Comparison of ENCODE assay signal across 11 mouse cellular contexts in genomic region chr13:32055321-32055720, GRCm38 (mm10).
DNase-seq lines count a peak whose midpoint lies in the region; ATAC-seq and TF ChIP-seq lines count a peak whose summit lies in the region.
"Had no signal": no experiment of that assay in that cellular context is flagged by ENCODE, and none has a peak within 500 bp of the region (broad histone marks: within the 10 kb centered on the region; RNA-seq: fewer than 3 reads in every experiment).

No protein-coding gene starts in this region.

- ATAC-seq in intestine, embryonic 16.5 days = peak; percentile 22; the same call in 1 of the 2 replicates
- no peak for ATAC-seq in intestine, postnatal 0 days
- ATAC-seq in forebrain, embryonic 15.5 days (replicated peaks) = peak; percentile 89
- peak; percentile 81 for ATAC-seq in limb, embryonic 13.5 days (ENCODE audit: low FRiP score, low read depth)

- 52% methylated on average over 6 of the region's 6 CpGs for WGBS in intestine, embryonic 16.5 days
- 58% methylated on average over 6 of the region's 6 CpGs for WGBS in intestine, postnatal 0 days
- WGBS in forebrain, embryonic 15.5 days = 22% methylated on average over 6 of the region's 6 CpGs
- WGBS in limb, embryonic 13.5 days = 14% methylated on average over 6 of the region's 6 CpGs

- 0 out of 2 replicates have a peak, but pooled peaks cover 2% of the 10 kb centered on the region for H3K4me1 ChIP-seq in intestine, embryonic 16.5 days (ENCODE audit: control insufficient read depth, insufficient read depth, low read length)
- H3K4me1 ChIP-seq in intestine, postnatal 0 days (replicated peaks; ENCODE audit: control insufficient read depth, insufficient read depth, low read length) = no peaks in the 10 kb centered on the region
- H3K4me1 ChIP-seq in forebrain, embryonic 15.5 days = no peaks in the 10 kb centered on the region
- H3K4me1 ChIP-seq in limb, embryonic 13.5 days = peaks cover 12% of the 10 kb centered on the region

- H3K4me3 ChIP-seq in intestine, embryonic 16.5 days (ENCODE audit: low read length) = no peak overlapping the region
- no peak overlapping the region for H3K4me3 ChIP-seq in intestine, postnatal 0 days (ENCODE audit: low read depth, low read length)
- no peak overlapping the region for H3K4me3 ChIP-seq in forebrain, embryonic 15.5 days
- no peak overlapping the region for H3K4me3 ChIP-seq in limb, embryonic 13.5 days
- H3K4me3 ChIP-seq: heart, adult 2 months; megakaryocyte, embryonic 14.5 days had no signal

- peak; percentile 67 for DNase-seq in MN1 (ENCODE audit: low spot score)
- DNase-seq in cerebellum, adult 9-11 months = no peak
- no peak for DNase-seq in adrenal gland, postnatal 25 days
- DNase-seq in cerebellum, postnatal 36 days = no peak
- DNase-seq: cerebellum, postnatal 25 days; heart, adult 2 months had no signal

- H3K9me3 ChIP-seq in intestine, embryonic 16.5 days (ENCODE audit: control insufficient read depth, low read length) = no peaks in the 10 kb centered on the region
- no peaks in the 10 kb centered on the region for H3K9me3 ChIP-seq in intestine, postnatal 0 days (ENCODE audit: control insufficient read depth)
- no peaks in the 10 kb centered on the region for H3K9me3 ChIP-seq in forebrain, embryonic 15.5 days
- H3K9me3 ChIP-seq in limb, embryonic 13.5 days = no peaks in the 10 kb centered on the region
- H3K9me3 ChIP-seq: megakaryocyte, embryonic 14.5 days had no signal

- TF ChIP-seq CTCF in intestine, postnatal 0 days (IDR thresholded peaks at IDR 0.05; ENCODE audit: low read depth) = no peak

- H3K4me2 ChIP-seq in intestine, embryonic 16.5 days (ENCODE audit: low read depth, low read length) = no peak overlapping the region
- no peak overlapping the region for H3K4me2 ChIP-seq in intestine, postnatal 0 days (replicated peaks; ENCODE audit: low read depth)
- no peak overlapping the region for H3K4me2 ChIP-seq in forebrain, embryonic 15.5 days (replicated peaks)
- H3K4me2 ChIP-seq in limb, embryonic 13.5 days (replicated peaks) = no peak overlapping the region

- H3K27me3 ChIP-seq in intestine, embryonic 16.5 days (replicated peaks; ENCODE audit: control insufficient read depth, insufficient read depth, low read length) = no peaks in the 10 kb centered on the region
- H3K27me3 ChIP-seq in intestine, postnatal 0 days (replicated peaks; ENCODE audit: control insufficient read depth, insufficient read depth, low read length) = no peaks in the 10 kb centered on the region
- H3K27me3 ChIP-seq in forebrain, embryonic 15.5 days = no peaks in the 10 kb centered on the region
- H3K27me3 ChIP-seq in limb, embryonic 13.5 days = peaks cover 49% of the 10 kb centered on the region
- H3K27me3 ChIP-seq: megakaryocyte, embryonic 14.5 days had no signal

- no peak overlapping the region for H3K9ac ChIP-seq in intestine, embryonic 16.5 days (ENCODE audit: low read depth, low read length)
- H3K9ac ChIP-seq in intestine, postnatal 0 days (ENCODE audit: low read depth, low read length) = no peak overlapping the region
- no peak overlapping the region for H3K9ac ChIP-seq in forebrain, embryonic 15.5 days (replicated peaks)
- no peak overlapping the region for H3K9ac ChIP-seq in limb, embryonic 13.5 days

- no peaks in the 10 kb centered on the region for H3K36me3 ChIP-seq in intestine, embryonic 16.5 days (ENCODE audit: control insufficient read depth, insufficient read depth, low read length)
- H3K36me3 ChIP-seq in intestine, postnatal 0 days (ENCODE audit: control insufficient read depth, insufficient read depth) = no peaks in the 10 kb centered on the region
- no peaks in the 10 kb centered on the region for H3K36me3 ChIP-seq in forebrain, embryonic 15.5 days
- H3K36me3 ChIP-seq in limb, embryonic 13.5 days = no peaks in the 10 kb centered on the region

- no peak overlapping the region for H3K27ac ChIP-seq in intestine, embryonic 16.5 days (ENCODE audit: low read length)
- H3K27ac ChIP-seq in intestine, postnatal 0 days (ENCODE audit: low read depth, low read length) = no peak overlapping the region
- H3K27ac ChIP-seq in forebrain, embryonic 15.5 days (replicated peaks) = no peak overlapping the region
- no peak overlapping the region for H3K27ac ChIP-seq in limb, embryonic 13.5 days
- H3K27ac ChIP-seq: heart, adult 2 months had no signal
